Mouse (Mus musculus) liver, embryonic 11.5 days (tissue): Measurements from ENCODE around the gene Snta1. TPM values are rescaled to one million over a fixed set of nuclear protein-coding genes. Genes with fewer than 3 reads are reported as not detected.

Source experiments
- ATAC-seq: fragments of 200-750 bp; cut with Nextera tagmentation; replicated peaks from 2 replicates; pipeline ENCODE4 v1.8.0; 2017; ENCODE audit warnings: moderate number of reproducible peaks, mild to moderate bottlenecking, moderate TSS enrichment, moderate library complexity; ENCODE audit not compliant: low FRiP score
- DNase-seq: peaks from one replicate; pipeline ENCODE4 v3.0.0-alpha.2; 2017; ENCODE audit warnings: low spot score
- H3K27ac ChIP-seq: fragments of 300-500 bp; sonication (generic); 2 replicates; pipeline ENCODE4 v1.5.1; 2014; ENCODE audit warnings: mild to moderate bottlenecking, low read depth, low read length, control low read depth
- H3K27me3 ChIP-seq: fragments of 300-500 bp; sonication (generic); replicated peaks from 2 replicates; pipeline ENCODE4 v1.6.1; 2014; ENCODE audit warnings: low read length, mixed read lengths; ENCODE audit not compliant: control insufficient read depth, insufficient read depth
- H3K36me3 ChIP-seq: fragments of 300-500 bp; sonication (generic); 2 replicates; pipeline ENCODE4 v1.6.1; 2014; ENCODE audit warnings: mild to moderate bottlenecking, low read length, moderate library complexity, mixed read lengths; ENCODE audit not compliant: control insufficient read depth, insufficient read depth
- H3K4me1 ChIP-seq: fragments of 300-500 bp; sonication (generic); replicated peaks from 2 replicates; pipeline ENCODE4 v1.6.1; 2014; ENCODE audit warnings: low read length, mixed read lengths; ENCODE audit not compliant: control insufficient read depth, insufficient read depth
- H3K4me2 ChIP-seq: fragments of 300-500 bp; sonication (generic); 2 replicates; pipeline ENCODE4 v1.6.1; 2014; ENCODE audit warnings: mild to moderate bottlenecking, control low read depth, moderate library complexity
- H3K4me3 ChIP-seq: fragments of 300-500 bp; sonication (generic); 2 replicates; pipeline ENCODE4 v1.5.1; 2014; ENCODE audit warnings: low read depth, low read length, control low read depth
- H3K9ac ChIP-seq: fragments of 300-500 bp; sonication (generic); 2 replicates; pipeline ENCODE4 v1.6.1; 2014; ENCODE audit warnings: low read depth, low read length, control low read depth
- H3K9me3 ChIP-seq: fragments of 300-500 bp; sonication (generic); 2 replicates; pipeline ENCODE4 v1.6.1; 2016; ENCODE audit warnings: low read length, inconsistent platforms, mixed read lengths; ENCODE audit not compliant: control insufficient read depth
- WGBS: fragments of 180-500 bp; shearing (Covaris S2); extraction: QIAGEN DNeasy Blood & Tissue Kit; methylation state at CpG from one replicate; pipeline ENCODE4 v1.1.7; 2014; 5-methylcytosine and 5-hydroxymethylcytosine counted together
- polyA plus RNA-seq: library from polyadenylated mRNA; unstranded; fragments of >200 nt; fragmentation: Nextera tagmentation; extraction: Ambion mirVana; gene quantifications from 2 replicates; pipeline ENCODE4 v1.2.1, GENCODE M21; 2014

The Snta1 gene
- polyA plus RNA-seq, 1 experiment from 2014 or later: 2.4 TPM

- no peaks in the 10 kb centered on the region for H3K36me3 ChIP-seq
- H3K9ac ChIP-seq: peak overlapping the region; percentile 89
- H3K27me3 ChIP-seq: no peaks in the 10 kb centered on the region
- WGBS: 13% methylated on average over 7 of the region's 7 CpGs
- ATAC-seq (no peak), DNase-seq (no peak)
- no peak overlapping the region; the same call in 1 of the 2 replicates for H3K27ac ChIP-seq
- H3K4me3 ChIP-seq: peak overlapping the region; percentile 85
- no peaks in the 10 kb centered on the region for H3K9me3 ChIP-seq
- H3K4me1 ChIP-seq: peaks cover 17% of the 10 kb centered on the region
- H3K4me2 ChIP-seq: peak overlapping the region; percentile 85
Observed at GRCm38 (mm10) chr2:154437191-154437527, 29.3 kb upstream of the Snta1 start.

- peaks cover 17% of the 10 kb centered on the region for H3K4me1 ChIP-seq
- H3K4me3 ChIP-seq: peak within 1 kb of the TSS; percentile 85
- H3K9ac ChIP-seq: peak within 1 kb of the TSS; percentile 89
- DNase-seq (peak; percentile 82), ATAC-seq (peak; percentile 69)
- peak within 1 kb of the TSS; percentile 78 for H3K27ac ChIP-seq
- H3K27me3 ChIP-seq: no peaks in the 10 kb centered on the region
- no peaks in the 10 kb centered on the region for H3K36me3 ChIP-seq
- under 1% methylated on average over 70 of the region's 70 CpGs for WGBS
- no peaks in the 10 kb centered on the region for H3K9me3 ChIP-seq
- H3K4me2 ChIP-seq: peak within 1 kb of the TSS; percentile 85
Observed at GRCm38 (mm10) chr2:154436458-154437190, 28.7 kb upstream of the Snta1 start, which contains the start of gene Cbfa2t2. Gene Cbfa2t2, plus strand, starts transcription at chr2:154436481.

- peaks cover 17% of the 10 kb centered on the region for H3K4me1 ChIP-seq
- DNase-seq (peak; percentile 97), ATAC-seq (peak; percentile 100)
- peak overlapping the region; percentile 85 for H3K4me3 ChIP-seq
- peak overlapping the region; percentile 85 for H3K4me2 ChIP-seq
- under 1% methylated on average over 44 of the region's 44 CpGs for whole genome bisulfite sequencing
- H3K9ac ChIP-seq: peak overlapping the region; percentile 89
- no peaks in the 10 kb centered on the region for H3K27me3 ChIP-seq
- H3K27ac ChIP-seq: no peak overlapping the region; the same call in 1 of the 2 replicates
- H3K36me3 ChIP-seq: no peaks in the 10 kb centered on the region
- H3K9me3 ChIP-seq: no peaks in the 10 kb centered on the region
Observed at GRCm38 (mm10) chr2:154436076-154436457, 28.2 kb upstream of the Snta1 start.

- Histone ChIP-seq H3K27ac (no peak overlapping the region), H3K9me3 (no peaks in the 10 kb centered on the region), H3K9ac (peak overlapping the region; percentile 22; the same call in 1 of the 2 replicates), H3K4me1 (peaks cover 17% of the 10 kb centered on the region), H3K27me3 (no peaks in the 10 kb centered on the region), H3K36me3 (no peaks in the 10 kb centered on the region), H3K4me3 (no peak overlapping the region), H3K4me2 (no peak overlapping the region)
- ATAC-seq (no peak), DNase-seq (no peak)
- WGBS: 93% methylated on average over 7 of the region's 7 CpGs
Observed at GRCm38 (mm10) chr2:154434690-154435089, 26.8 kb upstream of the Snta1 start.

GRCm38 (mm10) chr2:154433391-154433790 lies 25.5 kb upstream of the Snta1 start:
- Histone ChIP-seq H3K36me3 (no peaks in the 10 kb centered on the region), H3K4me2 (no peak overlapping the region), H3K27ac (no peak overlapping the region), H3K27me3 (no peaks in the 10 kb centered on the region), H3K9ac (no peak overlapping the region), H3K9me3 (no peaks in the 10 kb centered on the region), H3K4me1 (peaks cover 14% of the 10 kb centered on the region), H3K4me3 (no peak overlapping the region)
- ATAC-seq (no peak), DNase-seq (no peak)
- 74% methylated on average over 3 of the region's 3 CpGs for WGBS

GRCm38 (mm10) chr2:154432696-154433095 lies 24.8 kb upstream of the Snta1 start:
- no peak overlapping the region for H3K4me2 ChIP-seq
- no peaks in the 10 kb centered on the region for H3K9me3 ChIP-seq
- no peak overlapping the region for H3K27ac ChIP-seq
- H3K4me1 ChIP-seq: peaks cover 10% of the 10 kb centered on the region
- DNase-seq (no peak), ATAC-seq (no peak)
- 61% methylated on average over 2 of the region's 2 CpGs for WGBS
- H3K4me3 ChIP-seq: no peak overlapping the region
- peaks cover 5% of the 10 kb centered on the region; the same call in 1 of the 2 replicates for H3K27me3 ChIP-seq
- H3K9ac ChIP-seq: no peak overlapping the region
- no peaks in the 10 kb centered on the region for H3K36me3 ChIP-seq

GRCm38 (mm10) chr2:154430566-154430965 lies 22.7 kb upstream of the Snta1 start:
- peaks cover 4% of the 10 kb centered on the region for H3K4me1 ChIP-seq
- peaks cover 8% of the 10 kb centered on the region; the same call in 1 of the 2 replicates for H3K27me3 ChIP-seq
- H3K9ac ChIP-seq: no peak overlapping the region
- no peak overlapping the region for H3K27ac ChIP-seq
- no peak overlapping the region for H3K4me3 ChIP-seq
- 80% methylated on average over 2 of the region's 2 CpGs for WGBS
- ATAC-seq (no peak), DNase-seq (no peak)
- no peaks in the 10 kb centered on the region for H3K9me3 ChIP-seq
- no peaks in the 10 kb centered on the region for H3K36me3 ChIP-seq
- no peak overlapping the region for H3K4me2 ChIP-seq

- no peak for DNase-seq
- Histone ChIP-seq H3K4me2 (peak overlapping the region; percentile 24), H3K4me3 (no peak overlapping the region), H3K36me3 (no peaks in the 10 kb centered on the region), H3K27ac (no peak overlapping the region), H3K9me3 (no peaks in the 10 kb centered on the region), H3K4me1 (no peaks in the 10 kb centered on the region), H3K27me3 (peaks cover 8% of the 10 kb centered on the region), H3K9ac (no peak overlapping the region)
- ATAC-seq: no peak
- WGBS: 36% methylated on average over 17 of the region's 17 CpGs
Observed at GRCm38 (mm10) chr2:154427853-154428360, 20.0 kb upstream of the Snta1 start.
